Mouse (Mus musculus) spleen, adult 2 months (tissue): Measurements from ENCODE around the gene Gm5108.

Experiments used
- CTCF ChIP-seq: fragments of 200-500 bp; IDR thresholded peaks from 2 replicates; pipeline ENCODE4 v1.5.1; 2011; ENCODE audit warnings: mild to moderate bottlenecking, inconsistent platforms; ENCODE audit not compliant: insufficient read depth, insufficient read length, insufficient replicate concordance; ENCODE audit errors: extremely low read depth
- POLR2A ChIP-seq: fragments of 200-500 bp; IDR thresholded peaks from 2 replicates; pipeline ENCODE4 v1.6.1; 2011; ENCODE audit warnings: low read depth, low read length, inconsistent platforms

DNA sequence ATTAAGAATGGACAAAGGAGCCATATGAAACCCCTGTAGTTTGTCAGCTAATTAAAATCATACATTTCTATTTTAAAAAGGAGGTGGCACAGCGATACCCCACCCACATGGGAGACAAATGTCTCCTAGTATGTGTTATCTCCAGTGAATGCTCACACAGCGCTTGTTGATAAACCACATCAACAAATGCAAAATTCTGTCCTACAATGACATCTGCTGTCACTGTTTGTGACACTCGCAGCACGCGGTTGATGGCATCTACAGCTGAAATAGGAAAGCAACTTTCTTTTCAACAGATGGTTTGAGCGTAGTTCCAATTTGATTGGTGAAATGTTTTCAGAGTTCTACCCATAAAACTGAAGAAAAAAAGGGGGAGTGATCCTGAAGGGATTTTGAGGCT lies 61.1 kb downstream of the Gm5108 start:
- TF ChIP-seq CTCF (no peak), POLR2A (no peak)
